Mouse (Mus musculus): ENCODE measurements around the gene Pcsk4. TPM values are rescaled to one million over a fixed set of nuclear protein-coding genes. Genes with fewer than 3 reads are reported as not detected.

Pcsk4 gene
- polyA plus RNA-seq, 1 experiment from 2014 or later, result 2.6 TPM

DNA sequence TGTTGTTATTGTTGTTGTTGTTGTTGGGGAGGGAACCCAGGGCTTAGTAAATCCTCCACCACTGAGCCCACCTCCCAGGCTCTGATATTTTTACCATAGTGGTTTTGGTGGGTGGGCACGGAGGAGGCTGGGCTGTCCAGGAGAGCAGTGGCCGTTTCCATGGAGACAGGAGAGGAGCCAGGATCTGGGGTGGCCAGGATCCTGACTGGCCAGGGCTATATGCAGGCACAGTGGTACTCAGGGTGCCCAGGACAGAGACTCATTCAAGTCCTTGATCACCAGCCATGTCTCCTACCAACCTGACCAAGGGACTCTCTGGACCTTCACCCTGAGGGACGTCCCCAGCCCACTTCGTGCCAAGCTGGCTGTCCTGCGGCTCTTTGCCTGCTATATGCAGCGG lies 34.4 kb upstream of the Pcsk4 start:
- 36% methylated on average over 6 of the region's 6 CpGs for WGBS
- Histone ChIP-seq H3K4me1 (0 out of 2 replicates have a peak, but pooled peaks cover 3% of the 10 kb centered on the region), H3K27me3 (0 out of 2 replicates have a peak, but pooled peaks cover 10% of the 10 kb centered on the region)

DNA sequence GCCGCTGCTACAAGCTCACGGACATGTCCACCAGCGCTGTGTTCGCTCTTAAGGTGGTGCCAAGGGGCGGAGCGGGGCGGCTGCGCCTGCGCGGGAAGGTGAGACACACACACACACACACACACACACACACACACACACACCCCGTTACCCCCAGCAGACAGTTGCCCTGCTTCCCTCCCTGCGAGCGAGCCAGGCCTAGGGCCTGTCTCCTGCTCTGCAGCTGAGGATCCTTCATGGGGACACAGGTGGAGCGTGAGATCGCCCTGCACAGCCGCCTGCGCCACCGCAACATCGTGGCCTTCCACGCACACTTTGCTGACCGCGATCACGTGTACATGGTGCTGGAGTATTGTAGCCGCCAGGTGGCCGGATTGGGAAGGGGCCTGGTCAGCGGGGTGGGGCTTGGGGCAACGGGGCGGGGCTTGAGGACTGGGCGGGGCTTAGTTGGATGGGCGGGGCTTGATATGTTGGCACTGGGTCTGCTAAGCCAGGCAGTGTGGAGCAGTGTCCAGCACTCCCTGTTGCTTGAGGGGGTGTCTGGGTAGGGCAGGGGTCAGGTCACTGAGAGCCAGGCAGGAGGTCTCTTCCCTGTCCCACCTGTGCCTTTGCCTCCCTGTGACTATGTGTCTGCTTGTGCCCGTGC lies 28.8 kb upstream of the Pcsk4 start:
- Histone ChIP-seq H3K4me1 (peaks cover 23% of the 10 kb centered on the region), H3K36me3 (no peaks in the 10 kb centered on the region), H3K9me3 (no peaks in the 10 kb centered on the region), H3K27me3 (peaks cover 47% of the 10 kb centered on the region), H3K27ac (replicated peaks) (no peak overlapping the region), H3K4me3 (peak overlapping the region; percentile 31), H3K9ac (replicated peaks) (peak overlapping the region; percentile 36), H3K4me2 (replicated peaks) (peak overlapping the region; percentile 44)
- 7% methylated on average over 31 of the region's 31 CpGs for WGBS
- peak; percentile 41; the same call in 1 of the 2 replicates for ATAC-seq (replicated peaks)

More for the DNA sequence above, 34.4 kb upstream of the Pcsk4 start:
- no peak overlapping the region for H3K9ac ChIP-seq (replicated peaks)
- H3K36me3 ChIP-seq, result no peaks in the 10 kb centered on the region
- no peak for ATAC-seq (replicated peaks)
- H3K9me3 ChIP-seq, result no peaks in the 10 kb centered on the region
- no peak overlapping the region for H3K4me3 ChIP-seq
- H3K4me2 ChIP-seq (replicated peaks), result no peak overlapping the region
- no peak overlapping the region for H3K27ac ChIP-seq (replicated peaks)

DNA sequence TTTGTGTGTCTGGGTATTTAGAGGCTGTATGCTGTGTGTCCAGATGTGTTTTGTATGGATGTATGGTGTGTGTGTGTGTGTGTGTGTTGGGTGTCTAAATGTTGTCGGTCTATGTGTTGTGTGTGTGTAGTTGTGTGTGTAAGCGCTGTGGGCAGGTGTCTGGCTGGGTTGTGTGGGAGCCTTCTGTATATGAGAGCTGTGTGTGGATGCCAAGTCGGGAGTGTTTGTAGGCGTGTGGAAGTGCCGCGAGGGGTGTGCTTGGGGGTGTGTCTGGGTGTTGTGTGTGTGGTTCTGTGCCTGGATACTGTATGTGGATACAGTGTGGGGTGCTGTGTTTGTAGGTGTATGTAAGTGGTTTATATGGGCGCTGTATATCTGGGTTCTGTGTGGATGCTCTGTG lies 28.0 kb upstream of the Pcsk4 start:
- Histone ChIP-seq H3K4me2 (replicated peaks) (peak overlapping the region; percentile 44), H3K27ac (replicated peaks) (no peak overlapping the region), H3K27me3 (peaks cover 54% of the 10 kb centered on the region), H3K36me3 (no peaks in the 10 kb centered on the region), H3K9ac (replicated peaks) (no peak overlapping the region), H3K4me1 (peaks cover 23% of the 10 kb centered on the region), H3K4me3 (no peak overlapping the region), H3K9me3 (no peaks in the 10 kb centered on the region)
- 0 out of 2 replicates have a peak, but pooled peaks have one; percentile 39 for ATAC-seq (replicated peaks)
- 34% methylated on average over 7 of the region's 7 CpGs for WGBS

- Histone ChIP-seq H3K9ac (replicated peaks) (no peak overlapping the region; the same call in 1 of the 2 replicates), H3K4me3 (peak overlapping the region; percentile 36), H3K4me1 (peaks cover 23% of the 10 kb centered on the region), H3K27ac (replicated peaks) (no peak overlapping the region), H3K4me2 (replicated peaks) (peak overlapping the region; percentile 59), H3K9me3 (no peaks in the 10 kb centered on the region), H3K36me3 (no peaks in the 10 kb centered on the region), H3K27me3 (peaks cover 58% of the 10 kb centered on the region)
- no peak; the same call in 1 of the 2 replicates for ATAC-seq (replicated peaks)
- WGBS, result 3% methylated on average over 34 of the region's 34 CpGs
These were observed 27.4 kb upstream of the Pcsk4 start for GRCm38 (mm10) chr10:80356737-80357136.

DNA sequence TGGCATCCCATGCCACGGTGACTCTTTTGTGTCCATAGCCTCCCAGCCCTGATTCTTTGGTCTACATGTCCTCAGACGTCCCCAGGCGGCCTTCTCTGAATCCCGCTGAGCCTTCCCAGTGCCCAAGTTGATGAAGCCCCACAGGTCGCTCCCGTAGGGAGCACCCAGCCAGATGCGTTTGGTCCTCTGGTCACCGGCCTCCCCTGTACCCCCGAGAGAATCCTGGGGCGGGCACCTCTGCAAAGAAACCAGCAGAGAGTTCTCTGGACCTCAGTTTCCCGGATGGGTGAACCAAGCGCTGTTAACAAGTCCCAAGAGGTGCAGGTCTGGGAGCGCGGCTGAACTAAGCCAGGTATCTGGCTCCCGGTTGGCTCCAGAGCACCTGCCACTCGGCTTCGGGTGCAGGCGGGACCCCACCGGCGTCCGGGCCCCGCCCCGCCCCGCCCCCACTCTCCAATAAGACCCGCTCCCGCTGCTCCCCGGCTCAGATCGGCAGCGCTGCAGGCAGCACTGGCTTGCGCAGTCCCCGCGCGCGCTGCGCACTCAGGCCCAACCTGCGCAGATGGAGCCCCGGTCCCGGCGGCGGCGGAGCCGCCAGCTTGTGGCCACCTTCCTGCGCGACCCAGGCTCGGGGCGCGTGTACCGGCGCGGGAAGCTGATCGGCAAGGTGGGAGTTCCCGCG lies 26.8 kb upstream of the Pcsk4 start, which contains the start of gene Plk5:
TSS of gene Plk5 (plus strand) at position 459 of the 682 bp plus-strand sequence.
- WGBS, result under 1% methylated on average over 53 of the region's 53 CpGs
- no peaks in the 10 kb centered on the region for H3K36me3 ChIP-seq
- peak within 1 kb of the TSS; percentile 59 for H3K4me2 ChIP-seq (replicated peaks)
- H3K4me3 ChIP-seq, result peak within 1 kb of the TSS; percentile 36
- H3K4me1 ChIP-seq, result peaks cover 23% of the 10 kb centered on the region
- H3K9me3 ChIP-seq, result no peaks in the 10 kb centered on the region
- no peak within 1 kb of the TSS; the same call in 1 of the 2 replicates for H3K9ac ChIP-seq (replicated peaks)
- 0 out of 2 replicates have a peak, but pooled peaks have one; percentile 19 for ATAC-seq (replicated peaks)
- peaks cover 62% of the 10 kb centered on the region for H3K27me3 ChIP-seq
- H3K27ac ChIP-seq (replicated peaks), result no peak within 1 kb of the TSS

GRCm38 (mm10) chr10:80355431-80355830 lies 26.1 kb upstream of the Pcsk4 start:
- 7% methylated on average over 9 of the region's 9 CpGs for WGBS
- H3K9ac ChIP-seq (replicated peaks), result no peak overlapping the region
- no peaks in the 10 kb centered on the region for H3K9me3 ChIP-seq
- peaks cover 23% of the 10 kb centered on the region for H3K4me1 ChIP-seq
- peaks cover 69% of the 10 kb centered on the region for H3K27me3 ChIP-seq
- no peak for ATAC-seq (replicated peaks)
- H3K27ac ChIP-seq (replicated peaks), result no peak overlapping the region
- H3K4me3 ChIP-seq, result peak overlapping the region; percentile 3; the same call in 1 of the 2 replicates
- H3K36me3 ChIP-seq, result no peaks in the 10 kb centered on the region
- no peak overlapping the region for H3K4me2 ChIP-seq (replicated peaks)

GRCm38 (mm10) chr10:80352727-80353126 lies 23.4 kb upstream of the Pcsk4 start:
- no peak overlapping the region for H3K9ac ChIP-seq (replicated peaks)
- 70% methylated on average over 8 of the region's 8 CpGs for WGBS
- no peak for ATAC-seq (replicated peaks)

GRCm38 (mm10) chr10:80351896-80352295 lies 22.6 kb upstream of the Pcsk4 start:
- Histone ChIP-seq H3K4me2 (replicated peaks) (no peak overlapping the region), H3K9me3 (no peaks in the 10 kb centered on the region), H3K27ac (replicated peaks) (no peak overlapping the region), H3K4me3 (no peak overlapping the region), H3K27me3 (peaks cover 84% of the 10 kb centered on the region), H3K36me3 (no peaks in the 10 kb centered on the region), H3K4me1 (peaks cover 24% of the 10 kb centered on the region), H3K9ac (replicated peaks) (no peak overlapping the region)
- ATAC-seq (replicated peaks), result no peak
- WGBS, result 28% methylated on average over 11 of the region's 11 CpGs

More at GRCm38 (mm10) chr10:80352727-80353126, 23.4 kb upstream of the Pcsk4 start:
- H3K4me3 ChIP-seq, result no peak overlapping the region
- no peak overlapping the region for H3K4me2 ChIP-seq (replicated peaks)
- peaks cover 28% of the 10 kb centered on the region for H3K4me1 ChIP-seq
- H3K36me3 ChIP-seq, result no peaks in the 10 kb centered on the region
- no peaks in the 10 kb centered on the region for H3K9me3 ChIP-seq
- peaks cover 85% of the 10 kb centered on the region for H3K27me3 ChIP-seq
- no peak overlapping the region for H3K27ac ChIP-seq (replicated peaks)

- H3K9ac ChIP-seq (replicated peaks), result no peak overlapping the region
- no peaks in the 10 kb centered on the region for H3K36me3 ChIP-seq
- H3K4me3 ChIP-seq, result no peak overlapping the region
- H3K27ac ChIP-seq (replicated peaks), result no peak overlapping the region
- H3K27me3 ChIP-seq, result peaks cover 81% of the 10 kb centered on the region
- ATAC-seq (replicated peaks), result peak; percentile 84
- H3K4me2 ChIP-seq (replicated peaks), result no peak overlapping the region
- no peaks in the 10 kb centered on the region for H3K9me3 ChIP-seq
- H3K4me1 ChIP-seq, result peaks cover 13% of the 10 kb centered on the region; the same call in 1 of the 2 replicates
- WGBS, result 6% methylated on average over 7 of the region's 7 CpGs
These were observed 21.0 kb upstream of the Pcsk4 start for GRCm38 (mm10) chr10:80350292-80350691.

GRCm38 (mm10) chr10:80348981-80349380 lies 19.7 kb upstream of the Pcsk4 start:
- peaks cover 86% of the 10 kb centered on the region for H3K27me3 ChIP-seq
- H3K9ac ChIP-seq (replicated peaks), result no peak overlapping the region
- WGBS, result 16% methylated on average over 26 of the region's 26 CpGs
- no peak overlapping the region for H3K4me3 ChIP-seq
- peaks cover 13% of the 10 kb centered on the region; the same call in 1 of the 2 replicates for H3K4me1 ChIP-seq
- H3K27ac ChIP-seq (replicated peaks), result no peak overlapping the region
- no peaks in the 10 kb centered on the region for H3K36me3 ChIP-seq
- ATAC-seq (replicated peaks), result no peak
- H3K9me3 ChIP-seq, result no peaks in the 10 kb centered on the region
- no peak overlapping the region for H3K4me2 ChIP-seq (replicated peaks)

DNA sequence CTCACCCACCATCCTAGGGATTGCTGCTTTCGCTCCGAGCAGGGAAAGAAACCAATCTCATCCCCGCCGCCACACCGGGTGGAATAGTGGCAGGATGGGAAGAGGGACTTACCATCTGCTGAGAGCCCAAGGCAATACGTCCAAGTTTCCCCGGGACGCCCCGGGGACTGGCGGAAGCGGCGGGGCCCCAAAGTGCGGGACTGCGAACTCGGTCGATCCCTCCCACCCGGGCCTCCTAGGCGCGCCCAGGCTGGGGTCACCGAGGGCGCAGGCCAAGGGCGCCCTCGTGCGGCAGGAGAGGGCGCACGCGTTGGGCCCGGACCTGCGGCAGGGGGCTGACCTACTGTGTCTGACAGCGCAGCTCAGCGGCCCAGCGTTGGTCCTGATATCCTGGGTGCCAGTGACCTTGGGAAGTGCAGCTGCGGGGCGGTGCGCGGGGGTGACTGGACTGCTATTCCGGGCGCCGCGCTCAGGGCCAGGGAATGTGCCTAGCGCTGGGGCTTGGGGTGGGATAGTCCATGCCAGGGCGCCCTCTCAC lies 19.0 kb upstream of the Pcsk4 start, which contains the start of gene Adamtsl5:
TSS of gene Adamtsl5 (minus strand) at position 169 of the 538 bp plus-strand sequence.
- Histone ChIP-seq H3K27me3 (peaks cover 90% of the 10 kb centered on the region), H3K27ac (replicated peaks) (no peak within 1 kb of the TSS), H3K36me3 (no peaks in the 10 kb centered on the region), H3K4me2 (replicated peaks) (peak within 1 kb of the TSS; percentile 14; the same call in 1 of the 2 replicates), H3K4me1 (peaks cover 18% of the 10 kb centered on the region), H3K9ac (replicated peaks) (no peak within 1 kb of the TSS), H3K9me3 (no peaks in the 10 kb centered on the region), H3K4me3 (peak within 1 kb of the TSS; percentile 6; the same call in 1 of the 2 replicates)
- under 1% methylated on average over 40 of the region's 42 CpGs for WGBS
- no peak for ATAC-seq (replicated peaks)

DNA sequence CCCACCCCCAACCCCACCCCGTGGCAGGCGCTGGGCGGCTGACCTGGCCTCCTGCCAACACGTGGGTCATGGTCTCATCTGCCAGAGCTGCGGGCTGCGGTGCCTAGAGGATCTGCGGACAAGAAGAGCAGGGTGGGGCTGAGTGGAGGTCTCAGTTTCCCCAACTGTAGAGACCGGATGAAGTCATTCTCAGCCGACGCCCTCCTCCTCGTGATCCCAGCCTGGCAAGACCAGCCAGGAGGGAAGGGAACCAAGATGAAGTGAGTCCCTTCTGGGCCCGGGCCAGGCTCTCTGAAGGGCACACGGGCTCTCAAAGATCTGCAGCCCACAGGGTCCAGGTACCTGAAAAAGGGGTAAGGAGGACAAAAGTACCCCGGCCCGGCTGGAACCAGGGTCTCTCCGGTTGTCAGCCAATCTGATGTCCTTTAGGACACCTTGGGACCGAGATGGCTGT lies 18.2 kb upstream of the Pcsk4 start:
- no peak for ATAC-seq (replicated peaks)
- Histone ChIP-seq H3K4me1 (peaks cover 26% of the 10 kb centered on the region), H3K9me3 (no peaks in the 10 kb centered on the region), H3K4me2 (replicated peaks) (no peak overlapping the region), H3K36me3 (no peaks in the 10 kb centered on the region), H3K4me3 (no peak overlapping the region), H3K27me3 (peaks cover 91% of the 10 kb centered on the region), H3K27ac (replicated peaks) (no peak overlapping the region), H3K9ac (replicated peaks) (no peak overlapping the region)
- WGBS, result 13% methylated on average over 17 of the region's 17 CpGs

Data from forebrain, embryonic 15.5 days (tissue).